Mouse (Mus musculus) liver, embryonic 11.5 days (tissue): ENCODE measurements around the gene Nol12. TPM values are rescaled to one million over a fixed set of nuclear protein-coding genes. Genes with fewer than 3 reads are reported as not detected.
A peak's percentile ranks its signal among the peaks of the same experiment; 100 is the strongest.

Experiments used
- ATAC-seq: fragments of 200-750 bp; cut with Nextera tagmentation; replicated peaks from 2 replicates; pipeline ENCODE4 v1.8.0; 2017; ENCODE audit warnings: moderate number of reproducible peaks, mild to moderate bottlenecking, moderate TSS enrichment, moderate library complexity; ENCODE audit not compliant: low FRiP score
- DNase-seq: peaks from one replicate; pipeline ENCODE4 v3.0.0-alpha.2; 2017; ENCODE audit warnings: low spot score
- H3K27ac ChIP-seq: fragments of 300-500 bp; sonication (generic); 2 replicates; pipeline ENCODE4 v1.5.1; 2014; ENCODE audit warnings: mild to moderate bottlenecking, low read depth, low read length, control low read depth
- H3K27me3 ChIP-seq: fragments of 300-500 bp; sonication (generic); replicated peaks from 2 replicates; pipeline ENCODE4 v1.6.1; 2014; ENCODE audit warnings: low read length, mixed read lengths; ENCODE audit not compliant: control insufficient read depth, insufficient read depth
- H3K36me3 ChIP-seq: fragments of 300-500 bp; sonication (generic); 2 replicates; pipeline ENCODE4 v1.6.1; 2014; ENCODE audit warnings: mild to moderate bottlenecking, low read length, moderate library complexity, mixed read lengths; ENCODE audit not compliant: control insufficient read depth, insufficient read depth
- H3K4me1 ChIP-seq: fragments of 300-500 bp; sonication (generic); replicated peaks from 2 replicates; pipeline ENCODE4 v1.6.1; 2014; ENCODE audit warnings: low read length, mixed read lengths; ENCODE audit not compliant: control insufficient read depth, insufficient read depth
- H3K4me2 ChIP-seq: fragments of 300-500 bp; sonication (generic); 2 replicates; pipeline ENCODE4 v1.6.1; 2014; ENCODE audit warnings: mild to moderate bottlenecking, control low read depth, moderate library complexity
- H3K4me3 ChIP-seq: fragments of 300-500 bp; sonication (generic); 2 replicates; pipeline ENCODE4 v1.5.1; 2014; ENCODE audit warnings: low read depth, low read length, control low read depth
- H3K9ac ChIP-seq: fragments of 300-500 bp; sonication (generic); 2 replicates; pipeline ENCODE4 v1.6.1; 2014; ENCODE audit warnings: low read depth, low read length, control low read depth
- H3K9me3 ChIP-seq: fragments of 300-500 bp; sonication (generic); 2 replicates; pipeline ENCODE4 v1.6.1; 2016; ENCODE audit warnings: low read length, inconsistent platforms, mixed read lengths; ENCODE audit not compliant: control insufficient read depth
- WGBS: fragments of 180-500 bp; shearing (Covaris S2); extraction: QIAGEN DNeasy Blood & Tissue Kit; methylation state at CpG from one replicate; pipeline ENCODE4 v1.1.7; 2014; 5-methylcytosine and 5-hydroxymethylcytosine counted together
- polyA plus RNA-seq: library from polyadenylated mRNA; unstranded; fragments of >200 nt; fragmentation: Nextera tagmentation; extraction: Ambion mirVana; gene quantifications from 2 replicates; pipeline ENCODE4 v1.2.1, GENCODE M21; 2014

Nol12 gene
- 69.6 and 75.3 TPM in 2 replicates for polyA plus RNA-seq

DNA sequence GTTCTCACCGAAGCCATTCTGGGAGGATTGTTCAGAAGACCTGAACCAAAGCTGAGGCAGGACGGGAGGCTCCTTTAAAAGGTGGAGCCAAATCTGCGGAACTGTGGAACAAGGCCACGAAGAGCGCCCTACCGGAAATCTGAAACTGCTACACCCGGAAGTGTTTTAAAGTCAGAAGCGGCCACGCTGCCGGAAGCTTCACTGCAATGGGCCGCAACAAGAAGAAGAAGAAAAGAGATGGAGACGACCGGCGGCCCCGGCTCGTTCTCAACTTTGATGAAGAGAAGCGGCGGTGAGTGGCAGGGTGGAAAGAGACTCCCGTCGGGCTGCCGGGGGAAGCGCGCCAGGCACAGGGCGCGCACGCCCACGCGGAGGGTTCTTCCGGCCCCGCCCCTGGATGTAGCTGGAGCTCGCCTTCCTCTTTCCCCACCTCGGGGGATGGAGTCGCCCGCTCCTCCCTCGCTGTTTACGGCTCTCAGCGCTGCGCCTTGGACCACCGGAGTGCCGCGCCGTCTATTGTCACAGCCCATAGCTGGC, at the start of gene Nol12:
Gene Nol12 (plus strand): TSS at position 150 of the 537 bp plus-strand sequence.
- no peaks in the 10 kb centered on the region for H3K9me3 ChIP-seq
- peaks cover 25% of the 10 kb centered on the region for H3K36me3 ChIP-seq
- H3K27me3 ChIP-seq: no peaks in the 10 kb centered on the region
- under 1% methylated on average over 41 of the region's 42 CpGs for WGBS
- H3K9ac ChIP-seq: peak within 1 kb of the TSS; percentile 67
- peak within 1 kb of the TSS; percentile 70 for H3K4me2 ChIP-seq
- H3K27ac ChIP-seq: peak within 1 kb of the TSS; percentile 73
- ATAC-seq (peak; percentile 79), DNase-seq (peak; percentile 92)
- peaks cover 17% of the 10 kb centered on the region for H3K4me1 ChIP-seq
- H3K4me3 ChIP-seq: peak within 1 kb of the TSS; percentile 83

DNA sequence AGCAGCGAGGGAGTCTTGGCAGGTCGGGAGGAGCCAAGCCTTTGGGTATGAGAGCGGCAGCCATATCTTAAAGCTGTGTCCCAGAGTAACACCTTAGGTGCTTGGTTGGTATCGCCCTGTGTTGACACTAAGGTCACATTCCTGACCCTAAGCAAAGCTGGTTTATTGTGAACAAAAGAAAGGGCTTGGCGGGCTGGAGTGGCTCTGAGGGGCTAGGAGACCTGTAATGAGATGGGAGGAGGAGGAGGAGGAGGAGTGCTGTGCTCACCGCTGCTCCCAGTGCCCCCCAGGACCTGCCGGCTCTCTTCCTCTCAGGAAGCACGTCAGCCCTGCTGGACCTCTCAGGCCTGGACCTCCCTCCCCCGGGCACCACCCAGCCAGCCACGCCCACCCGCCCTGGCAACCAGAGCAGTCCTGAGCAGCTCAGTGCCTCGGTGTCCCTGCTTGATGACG, 45.3 kb upstream of the Nol12 start:
- 34% methylated on average over 13 of the region's 13 CpGs for WGBS
- Histone ChIP-seq H3K9me3 (no peaks in the 10 kb centered on the region), H3K4me1 (peaks cover 41% of the 10 kb centered on the region), H3K36me3 (peaks cover 30% of the 10 kb centered on the region), H3K9ac (peak overlapping the region; percentile 38; the same call in 1 of the 2 replicates), H3K4me2 (no peak overlapping the region), H3K4me3 (no peak overlapping the region), H3K27ac (peak overlapping the region; percentile 8; the same call in 1 of the 2 replicates), H3K27me3 (no peaks in the 10 kb centered on the region)
- ATAC-seq: peak; percentile 34; the same call in 1 of the 2 replicates
- DNase-seq: no peak

DNA sequence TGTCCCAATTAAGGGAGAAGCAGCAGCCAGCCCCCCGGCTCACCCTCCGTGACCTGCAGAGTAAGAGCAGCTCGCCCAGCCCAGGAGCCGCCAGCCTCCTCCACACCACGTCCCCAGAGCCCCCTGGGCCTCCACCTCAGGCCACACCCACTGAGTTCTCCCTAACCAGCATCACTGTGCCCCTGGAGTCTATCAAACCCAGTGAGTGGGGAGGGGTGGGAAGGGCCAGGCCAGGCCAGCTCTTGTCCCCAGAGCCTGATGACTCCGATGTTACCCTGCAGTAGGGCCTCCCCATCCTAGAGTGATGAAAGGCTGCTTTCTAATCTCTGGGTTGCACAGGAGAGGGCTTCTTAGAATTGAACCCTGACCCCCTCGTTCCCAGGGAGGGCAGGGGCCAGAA, 42.3 kb upstream of the Nol12 start:
- H3K4me3 ChIP-seq: peak overlapping the region; percentile 13; the same call in 1 of the 2 replicates
- H3K9me3 ChIP-seq: no peaks in the 10 kb centered on the region
- no peaks in the 10 kb centered on the region for H3K27me3 ChIP-seq
- peak; percentile 57 for ATAC-seq
- H3K9ac ChIP-seq: peak overlapping the region; percentile 31
- peak overlapping the region; percentile 15 for H3K4me2 ChIP-seq
- DNase-seq: no peak
- H3K36me3 ChIP-seq: peaks cover 13% of the 10 kb centered on the region; the same call in 1 of the 2 replicates
- peaks cover 71% of the 10 kb centered on the region for H3K4me1 ChIP-seq
- peak overlapping the region; percentile 50 for H3K27ac ChIP-seq
- WGBS: 44% methylated on average over 7 of the region's 7 CpGs

DNA sequence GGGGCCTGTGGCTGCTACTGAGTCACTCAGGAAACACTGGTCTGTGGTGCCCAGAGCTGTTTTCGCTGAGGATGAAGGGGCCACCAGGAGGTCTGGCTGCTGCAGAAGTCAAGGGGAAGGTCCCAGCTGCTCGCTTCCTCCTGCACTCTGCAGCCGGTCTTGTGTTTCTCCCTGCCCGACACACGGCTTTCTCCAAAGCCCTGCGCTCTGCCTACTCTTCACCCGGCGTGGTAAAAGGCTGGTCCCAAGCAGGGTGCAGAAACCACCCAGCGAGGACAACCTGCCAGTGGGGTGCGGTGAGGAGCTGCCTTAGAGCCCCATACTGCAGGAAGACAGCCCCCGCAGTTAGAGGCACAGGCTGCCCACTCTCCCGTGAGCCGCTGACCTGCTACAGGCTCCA, 40.0 kb upstream of the Nol12 start:
- no peaks in the 10 kb centered on the region for H3K27me3 ChIP-seq
- H3K9me3 ChIP-seq: no peaks in the 10 kb centered on the region
- peak overlapping the region; percentile 76 for H3K27ac ChIP-seq
- ATAC-seq (no peak), DNase-seq (no peak)
- H3K36me3 ChIP-seq: peaks cover 11% of the 10 kb centered on the region; the same call in 1 of the 2 replicates
- peak overlapping the region; percentile 49 for H3K4me2 ChIP-seq
- peak overlapping the region; percentile 34; the same call in 1 of the 2 replicates for H3K9ac ChIP-seq
- H3K4me1 ChIP-seq: peaks cover 79% of the 10 kb centered on the region
- 0 out of 2 replicates have a peak overlapping the region, but pooled peaks have one; percentile 6 for H3K4me3 ChIP-seq
- WGBS: 49% methylated on average over 13 of the region's 13 CpGs

DNA sequence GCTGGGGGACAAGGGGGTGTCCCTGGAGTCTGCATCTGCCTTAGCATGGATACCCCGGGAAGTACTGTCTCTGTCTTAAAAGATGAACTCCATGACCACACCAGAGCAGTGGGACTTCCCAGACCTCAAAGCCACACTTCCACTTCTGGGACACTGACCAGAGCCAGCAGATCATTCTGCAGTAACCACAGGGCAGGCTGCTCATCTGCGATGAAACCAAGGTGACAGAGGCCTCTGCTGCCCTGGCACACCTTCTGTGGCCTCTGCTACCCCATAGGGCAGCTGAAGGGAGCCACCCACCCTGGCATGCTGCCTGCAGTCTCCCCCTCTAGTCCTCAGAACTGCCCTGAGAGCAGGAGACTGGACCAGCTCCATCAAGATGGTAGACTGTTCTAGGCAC, 39.0 kb upstream of the Nol12 start:
- peak overlapping the region; percentile 24 for H3K4me3 ChIP-seq
- DNase-seq (no peak), ATAC-seq (no peak)
- peaks cover 76% of the 10 kb centered on the region for H3K4me1 ChIP-seq
- peak overlapping the region; percentile 96 for H3K4me2 ChIP-seq
- no peaks in the 10 kb centered on the region for H3K27me3 ChIP-seq
- no peaks in the 10 kb centered on the region for H3K9me3 ChIP-seq
- peak overlapping the region; percentile 94 for H3K27ac ChIP-seq
- H3K36me3 ChIP-seq: peaks cover 11% of the 10 kb centered on the region; the same call in 1 of the 2 replicates
- H3K9ac ChIP-seq: peak overlapping the region; percentile 49
- 57% methylated on average over 2 of the region's 2 CpGs for WGBS

DNA sequence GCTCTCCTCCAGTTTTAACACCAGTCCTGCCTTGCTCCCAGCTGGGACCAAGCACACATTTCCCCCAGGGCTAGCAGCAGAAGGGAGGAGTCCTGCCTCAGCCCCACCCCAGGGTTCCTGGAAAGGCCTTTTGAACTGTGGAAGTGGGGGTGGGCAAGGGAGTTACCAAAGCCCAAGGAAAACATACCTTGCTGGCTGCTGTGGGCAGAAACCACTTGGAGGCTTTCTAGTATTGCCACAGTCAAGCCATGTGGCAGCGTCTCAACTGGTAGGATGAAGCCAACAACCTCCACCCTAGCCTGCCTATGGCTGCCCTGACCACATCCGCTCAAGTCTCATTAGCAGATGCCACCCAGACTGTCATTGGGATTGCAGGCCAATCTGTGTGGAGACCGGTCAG, 38.6 kb upstream of the Nol12 start:
- peak overlapping the region; percentile 96 for H3K4me2 ChIP-seq
- peak overlapping the region; percentile 94 for H3K27ac ChIP-seq
- peaks cover 11% of the 10 kb centered on the region; the same call in 1 of the 2 replicates for H3K36me3 ChIP-seq
- H3K9me3 ChIP-seq: no peaks in the 10 kb centered on the region
- H3K27me3 ChIP-seq: no peaks in the 10 kb centered on the region
- H3K9ac ChIP-seq: peak overlapping the region; percentile 49
- H3K4me1 ChIP-seq: peaks cover 81% of the 10 kb centered on the region
- DNase-seq (no peak), ATAC-seq (peak; percentile 30; the same call in 1 of the 2 replicates)
- WGBS: 69% methylated on average over 3 of the region's 3 CpGs
- H3K4me3 ChIP-seq: peak overlapping the region; percentile 24

DNA sequence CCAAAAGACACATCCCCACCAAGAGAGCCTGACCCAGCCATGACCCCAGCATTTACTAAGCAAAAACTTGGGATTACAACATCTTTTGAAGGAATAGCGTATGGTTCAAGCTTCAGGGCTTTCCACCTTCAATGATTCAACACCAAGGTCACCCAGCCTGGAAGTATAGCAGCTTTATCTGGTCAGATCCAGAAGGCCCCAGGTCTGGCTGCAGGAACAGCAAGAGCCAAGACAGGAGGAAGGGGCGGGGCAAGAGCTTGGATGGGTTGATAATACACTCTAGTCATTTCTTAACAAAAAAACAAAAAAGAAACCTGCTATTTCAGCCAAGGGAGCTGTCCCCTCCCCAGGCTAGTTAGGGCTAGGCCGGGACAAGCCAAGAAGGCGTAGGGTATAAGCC, 37.2 kb upstream of the Nol12 start:
- peak overlapping the region; percentile 96 for H3K4me2 ChIP-seq
- peaks cover 77% of the 10 kb centered on the region for H3K4me1 ChIP-seq
- H3K4me3 ChIP-seq: peak overlapping the region; percentile 31
- peaks cover 5% of the 10 kb centered on the region; the same call in 1 of the 2 replicates for H3K36me3 ChIP-seq
- ATAC-seq: no peak; the same call in 1 of the 2 replicates
- no peaks in the 10 kb centered on the region for H3K9me3 ChIP-seq
- peak overlapping the region; percentile 45; the same call in 1 of the 2 replicates for H3K9ac ChIP-seq
- no peak for DNase-seq
- no peaks in the 10 kb centered on the region for H3K27me3 ChIP-seq
- H3K27ac ChIP-seq: peak overlapping the region; percentile 94
- 57% methylated on average over 4 of the region's 4 CpGs for whole genome bisulfite sequencing

DNA sequence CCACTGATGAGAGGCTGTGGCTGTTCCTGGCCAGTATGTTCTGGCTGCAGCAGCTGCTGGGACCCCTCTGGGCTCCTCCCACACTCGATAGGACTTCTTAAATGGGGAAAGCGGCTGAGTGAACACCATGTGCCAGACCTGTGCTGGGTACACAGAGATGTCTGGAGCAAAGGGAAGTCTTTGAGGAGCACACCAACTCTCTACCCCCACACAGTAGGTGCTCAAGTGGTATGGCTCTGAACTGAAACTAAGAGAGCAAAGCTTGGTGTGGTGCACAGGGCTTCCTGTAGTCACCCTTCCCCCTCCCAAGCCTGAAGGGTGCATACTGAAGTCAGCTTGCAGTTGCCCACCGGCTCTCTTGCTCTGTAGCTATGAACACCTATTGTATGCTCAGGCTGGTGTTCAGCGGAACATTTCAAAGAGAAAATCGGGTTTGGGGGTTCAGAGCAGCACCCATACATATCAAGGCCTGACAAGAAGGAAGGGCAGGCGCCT, 36.2 kb upstream of the Nol12 start:
- Histone ChIP-seq H3K9me3 (no peaks in the 10 kb centered on the region), H3K27ac (peak overlapping the region; percentile 94), H3K4me3 (peak overlapping the region; percentile 65), H3K4me2 (peak overlapping the region; percentile 96), H3K9ac (peak overlapping the region; percentile 83), H3K27me3 (no peaks in the 10 kb centered on the region), H3K4me1 (peaks cover 69% of the 10 kb centered on the region), H3K36me3 (peaks cover 7% of the 10 kb centered on the region)
- WGBS: 35% methylated on average over 6 of the region's 6 CpGs
- DNase-seq: no peak
- ATAC-seq: no peak
